Mouse (Mus musculus) adrenal gland, adult 10 weeks (tissue): ENCODE results near the gene Srek1. TPM values are rescaled to one million over a fixed set of nuclear protein-coding genes. Genes with fewer than 3 reads are reported as not detected.

Experiments used
- polyA plus RNA-seq: library from polyadenylated mRNA; stranded (reverse); fragments of 350-450 nt; fragmentation: Illumina TruSeq; extraction: RNeasy Lipid Tissue Mini Kit (QIAGEN cat#74804); gene quantifications from one replicate; pipeline ENCODE4 v1.2.3, GENCODE M21; 2014; ENCODE audit warnings: low read depth, low replicate concordance

Srek1 gene
- polyA plus RNA-seq, result 78.7 TPM

DNA sequence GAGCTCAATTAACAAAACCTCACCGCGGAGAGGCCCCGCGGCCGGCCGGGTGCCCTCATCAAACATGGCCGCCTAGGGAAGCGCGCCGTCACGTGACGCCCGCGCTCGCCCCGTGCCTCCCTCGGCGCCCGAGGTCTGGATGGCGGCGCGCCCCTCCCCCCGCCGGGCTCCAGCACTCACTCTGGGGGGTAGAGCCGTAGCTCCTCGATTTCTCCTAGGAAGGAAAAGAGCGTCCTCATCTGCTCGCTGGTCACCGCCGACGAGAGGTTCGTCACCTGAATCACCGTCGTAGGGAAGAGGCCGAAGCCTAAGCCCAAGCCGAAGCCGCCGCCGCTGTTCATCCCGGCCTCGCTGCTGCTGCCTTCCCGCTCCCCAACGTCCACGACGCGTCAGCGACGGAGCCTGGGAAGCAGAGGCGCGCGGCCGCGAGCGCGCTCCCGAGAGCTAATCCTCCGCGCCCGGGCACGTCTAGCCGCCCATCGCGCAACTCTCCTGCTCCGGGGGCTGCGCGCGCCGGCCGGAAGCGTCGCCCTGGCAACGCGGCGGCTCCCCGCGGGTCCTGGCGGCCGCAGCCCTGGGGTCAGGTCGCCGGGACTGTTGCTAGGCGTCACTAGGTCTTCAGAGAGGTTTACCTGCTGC, at the start of gene Srek1:
TSS of gene Srek1 (minus strand) at position 490 of the 639 bp plus-strand sequence.

Other genes with a start within 250 kb of the Srek1 start
- gene Erbin, start 145.9 kb upstream of the Srek1 start, polyA plus RNA-seq, result 342 TPM